Mouse (Mus musculus): ENCODE data around the gene B4galt3. TPM values are rescaled to one million over a fixed set of nuclear protein-coding genes. Genes with fewer than 3 reads are reported as not detected.
A peak's percentile ranks its signal among the peaks of the same experiment; 100 is the strongest.
"Not testable (repeated sequence)": the region's sequence is repeated elsewhere in the genome, so short reads cannot be mapped to it uniquely, and the experiment has no call there.

Gene B4galt3
- polyA plus RNA-seq, 1 experiment from 2014 or later = 74.9 TPM

DNA sequence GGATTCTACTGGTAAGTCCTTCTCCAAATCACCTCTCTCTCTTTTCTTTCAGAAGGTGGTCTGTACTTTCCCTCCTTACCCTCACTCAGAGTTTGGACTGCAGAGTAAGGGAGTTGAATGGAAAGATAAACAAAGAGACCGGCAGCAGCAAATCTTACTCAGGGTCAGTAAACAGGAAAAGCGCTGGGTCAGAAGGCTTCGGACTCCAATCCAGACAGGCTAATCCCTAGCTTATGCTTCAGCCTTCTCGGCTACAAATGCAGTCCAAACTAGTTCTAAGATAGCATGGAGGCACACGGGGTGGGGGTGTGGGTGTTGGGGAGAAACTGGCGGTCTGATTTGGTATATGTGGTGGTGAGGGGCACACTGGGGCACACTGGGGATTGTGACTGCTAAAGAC, 32.7 kb upstream of the B4galt3 start:
- peaks cover 85% of the 10 kb centered on the region for H3K36me3 ChIP-seq (ENCODE audit: control insufficient read depth, insufficient read depth, low read length)
- WGBS = 87% methylated on average over 6 of the region's 6 CpGs

DNA sequence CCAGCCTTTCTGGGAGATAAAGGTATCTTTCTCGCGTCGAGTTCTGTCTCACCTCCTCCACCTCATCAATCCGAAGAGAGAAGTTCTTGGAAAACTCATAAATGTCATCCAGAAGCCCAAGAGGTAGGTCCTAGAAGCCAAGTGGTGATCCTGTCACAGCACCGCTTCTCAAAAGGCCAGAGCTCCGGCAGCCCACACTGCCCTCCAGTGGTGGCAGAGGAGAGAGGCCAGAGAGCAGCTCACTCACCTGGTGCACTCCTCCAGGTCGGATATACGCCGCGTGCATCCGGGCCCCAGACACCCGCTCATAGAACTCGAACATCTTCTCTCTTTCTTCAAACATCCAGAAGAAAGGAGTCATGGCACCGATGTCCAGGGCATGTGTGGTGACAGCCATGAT, 31.7 kb upstream of the B4galt3 start:
- no peaks in the 10 kb centered on the region for H3K4me1 ChIP-seq (ENCODE audit: control insufficient read depth, insufficient read depth, low read length)
- peaks cover 95% of the 10 kb centered on the region for H3K36me3 ChIP-seq (ENCODE audit: control insufficient read depth, insufficient read depth, low read length)
- H3K9me3 ChIP-seq (replicated peaks; ENCODE audit: control insufficient read depth, low read length) = no peaks in the 10 kb centered on the region
- H3K27me3 ChIP-seq (replicated peaks; ENCODE audit: control insufficient read depth, insufficient read depth, low read length) = no peaks in the 10 kb centered on the region
- H3K4me3 ChIP-seq (ENCODE audit: low read depth, low read length) = no peak overlapping the region
- no peak overlapping the region for H3K27ac ChIP-seq (ENCODE audit: low read depth, low read length)
- H3K4me2 ChIP-seq (ENCODE audit: low read length) = no peak overlapping the region
- no peak overlapping the region for H3K9ac ChIP-seq (ENCODE audit: low read length)
- WGBS = 77% methylated on average over 14 of the region's 14 CpGs
- DNase-seq (ENCODE audit: low spot score) (peak; percentile 46), ATAC-seq (0 out of 2 replicates have a peak, but pooled peaks have one; percentile 52)

More for the DNA sequence above, 32.7 kb upstream of the B4galt3 start:
- Histone ChIP-seq H3K4me3 (ENCODE audit: low read depth, low read length) (no peak overlapping the region), H3K9me3 (replicated peaks; ENCODE audit: control insufficient read depth, low read length) (no peaks in the 10 kb centered on the region), H3K27ac (ENCODE audit: low read depth, low read length) (no peak overlapping the region), H3K4me1 (ENCODE audit: control insufficient read depth, insufficient read depth, low read length) (no peaks in the 10 kb centered on the region), H3K4me2 (ENCODE audit: low read length) (no peak overlapping the region), H3K9ac (ENCODE audit: low read length) (no peak overlapping the region), H3K27me3 (replicated peaks; ENCODE audit: control insufficient read depth, insufficient read depth, low read length) (no peaks in the 10 kb centered on the region)
- DNase-seq (ENCODE audit: low spot score) = no peak
- ATAC-seq = no peak

- Histone ChIP-seq H3K27ac (ENCODE audit: low read depth, low read length) (no peak overlapping the region), H3K4me3 (ENCODE audit: low read depth, low read length) (no peak overlapping the region), H3K9ac (ENCODE audit: low read length) (no peak overlapping the region), H3K4me1 (ENCODE audit: control insufficient read depth, insufficient read depth, low read length) (no peaks in the 10 kb centered on the region), H3K27me3 (replicated peaks; ENCODE audit: control insufficient read depth, insufficient read depth, low read length) (no peaks in the 10 kb centered on the region), H3K9me3 (replicated peaks; ENCODE audit: control insufficient read depth, low read length) (no peaks in the 10 kb centered on the region), H3K36me3 (ENCODE audit: control insufficient read depth, insufficient read depth, low read length) (peaks cover 86% of the 10 kb centered on the region), H3K4me2 (ENCODE audit: low read length) (no peak overlapping the region)
- no peak for ATAC-seq
- WGBS = 84% methylated on average over 15 of the region's 15 CpGs
- DNase-seq (ENCODE audit: low spot score) = no peak
Observed at GRCm38 (mm10) chr1:171239992-171240744, 30.0 kb upstream of the B4galt3 start.

DNA sequence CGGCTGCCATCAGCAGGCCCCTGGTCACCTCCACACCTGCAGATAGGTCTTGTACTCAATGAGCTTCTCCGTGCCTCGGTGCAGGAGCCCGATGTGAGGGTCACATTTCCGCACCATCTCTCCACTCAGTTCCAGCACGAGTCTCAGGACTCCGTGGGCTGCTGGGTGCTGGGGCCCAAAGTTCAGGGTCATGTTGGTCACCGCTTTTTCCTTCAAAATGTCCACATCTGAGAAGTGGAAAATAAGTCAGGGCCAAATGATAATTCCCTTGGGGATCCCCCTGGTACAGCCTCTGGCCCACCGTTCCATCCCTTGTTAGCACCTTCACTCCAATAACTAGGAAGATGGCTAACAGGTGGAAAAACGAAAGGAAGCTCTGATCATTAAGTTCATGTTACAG, 29.2 kb upstream of the B4galt3 start:
- H3K4me1 ChIP-seq (ENCODE audit: control insufficient read depth, insufficient read depth, low read length) = peaks cover under 1% of the 10 kb centered on the region; the same call in 1 of the 2 replicates
- no peak overlapping the region for H3K9ac ChIP-seq (ENCODE audit: low read length)
- no peak overlapping the region for H3K4me3 ChIP-seq (ENCODE audit: low read depth, low read length)
- 93% methylated on average over 10 of the region's 10 CpGs for WGBS
- no peaks in the 10 kb centered on the region for H3K9me3 ChIP-seq (replicated peaks; ENCODE audit: control insufficient read depth, low read length)
- no peak for ATAC-seq
- no peak overlapping the region for H3K27ac ChIP-seq (ENCODE audit: low read depth, low read length)
- no peak for DNase-seq (ENCODE audit: low spot score)
- peaks cover 80% of the 10 kb centered on the region for H3K36me3 ChIP-seq (ENCODE audit: control insufficient read depth, insufficient read depth, low read length)
- no peaks in the 10 kb centered on the region for H3K27me3 ChIP-seq (replicated peaks; ENCODE audit: control insufficient read depth, insufficient read depth, low read length)
- no peak overlapping the region for H3K4me2 ChIP-seq (ENCODE audit: low read length)

- not testable (repeated sequence) for DNase-seq (ENCODE audit: low spot score); ATAC-seq
- H3K36me3 ChIP-seq (ENCODE audit: control insufficient read depth, insufficient read depth, low read length) = peaks cover 71% of the 10 kb centered on the region
Observed at GRCm38 (mm10) chr1:171241952-171242351, 28.2 kb upstream of the B4galt3 start.

DNA sequence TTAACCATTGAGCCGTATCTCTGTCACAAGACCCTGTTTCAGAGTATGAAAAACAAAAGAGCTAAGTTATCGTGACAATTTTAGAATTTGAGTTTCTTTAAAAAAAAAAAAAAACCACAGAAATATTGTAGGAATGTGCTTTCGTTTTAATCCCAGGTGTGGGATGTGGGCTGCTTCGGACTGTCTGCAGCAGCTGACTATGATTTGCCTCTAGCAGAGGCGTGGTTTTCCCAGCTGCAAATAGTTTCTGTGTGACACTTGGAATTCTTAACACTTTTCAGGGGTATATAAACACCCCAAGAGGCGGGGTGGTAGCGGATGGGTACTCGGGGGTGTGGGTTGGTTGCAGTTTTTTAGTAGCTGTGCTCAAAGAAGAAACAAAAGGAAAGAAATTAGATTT, 24.8 kb upstream of the B4galt3 start:
- peaks cover 16% of the 10 kb centered on the region for H3K4me1 ChIP-seq (ENCODE audit: control insufficient read depth, insufficient read depth, low read length)
- H3K9me3 ChIP-seq (replicated peaks; ENCODE audit: control insufficient read depth, low read length) = no peaks in the 10 kb centered on the region
- peaks cover 38% of the 10 kb centered on the region for H3K36me3 ChIP-seq (ENCODE audit: control insufficient read depth, insufficient read depth, low read length)
- no peak for DNase-seq (ENCODE audit: low spot score)
- 93% methylated on average over 8 of the region's 8 CpGs for WGBS
- H3K9ac ChIP-seq (ENCODE audit: low read length) = no peak overlapping the region
- no peak for ATAC-seq
- H3K27me3 ChIP-seq (replicated peaks; ENCODE audit: control insufficient read depth, insufficient read depth, low read length) = no peaks in the 10 kb centered on the region
- H3K27ac ChIP-seq (ENCODE audit: low read depth, low read length) = no peak overlapping the region
- no peak overlapping the region for H3K4me2 ChIP-seq (ENCODE audit: low read length)
- H3K4me3 ChIP-seq (ENCODE audit: low read depth, low read length) = no peak overlapping the region

More at GRCm38 (mm10) chr1:171241952-171242351, 28.2 kb upstream of the B4galt3 start:
- not testable (repeated sequence) for H3K4me1 ChIP-seq (ENCODE audit: control insufficient read depth, insufficient read depth, low read length); H3K27me3 ChIP-seq (replicated peaks; ENCODE audit: control insufficient read depth, insufficient read depth, low read length); H3K9ac ChIP-seq (ENCODE audit: low read length); H3K4me3 ChIP-seq (ENCODE audit: low read depth, low read length); H3K4me2 ChIP-seq (ENCODE audit: low read length); H3K9me3 ChIP-seq (replicated peaks; ENCODE audit: control insufficient read depth, low read length); H3K27ac ChIP-seq (ENCODE audit: low read depth, low read length)
- 83% methylated on average over 12 of the region's 12 CpGs for WGBS

DNA sequence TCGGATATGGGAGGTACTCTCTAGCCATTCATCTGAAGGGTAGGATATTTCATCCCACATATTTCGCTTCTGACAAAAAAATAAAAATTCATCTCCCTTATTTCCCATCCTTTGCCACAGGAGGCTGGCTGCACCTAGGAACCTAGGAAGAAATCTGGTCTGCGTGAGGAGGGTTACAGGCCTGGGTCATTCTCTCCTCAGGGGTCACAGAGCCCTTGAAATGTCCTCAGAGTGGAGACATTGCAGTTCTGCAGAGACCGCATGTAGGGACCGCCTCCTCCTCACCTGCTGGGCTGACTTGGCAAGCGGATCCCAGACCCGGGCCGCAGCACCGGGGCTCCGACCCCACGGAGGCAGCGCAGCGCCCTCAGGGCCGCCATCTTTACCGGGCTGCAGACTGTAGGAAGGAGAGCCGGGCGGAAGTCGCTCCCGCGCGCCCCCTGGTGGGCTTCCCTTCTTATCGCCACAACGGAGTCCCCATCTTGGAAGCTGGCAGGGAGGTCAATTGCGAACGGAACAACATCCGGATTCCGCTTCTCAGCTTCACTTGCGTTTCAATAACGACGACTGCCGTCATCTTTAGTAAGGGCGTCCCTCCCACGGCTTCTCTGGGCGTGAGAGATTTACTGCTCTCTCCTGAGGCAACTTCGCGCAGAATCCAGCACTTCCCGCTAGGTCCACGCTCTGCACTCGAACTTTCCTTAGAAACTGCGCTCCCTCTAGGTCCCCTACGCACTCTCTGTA, 23.2 kb upstream of the B4galt3 start:
- H3K4me3 ChIP-seq (ENCODE audit: low read depth, low read length) = peak overlapping the region; percentile 73
- peaks cover 23% of the 10 kb centered on the region for H3K36me3 ChIP-seq (ENCODE audit: control insufficient read depth, insufficient read depth, low read length)
- ATAC-seq (peak; percentile 93), DNase-seq (ENCODE audit: low spot score) (peak; percentile 100)
- H3K9me3 ChIP-seq (replicated peaks; ENCODE audit: control insufficient read depth, low read length) = no peaks in the 10 kb centered on the region
- peak overlapping the region; percentile 78 for H3K27ac ChIP-seq (ENCODE audit: low read depth, low read length)
- peak overlapping the region; percentile 91 for H3K9ac ChIP-seq (ENCODE audit: low read length)
- H3K4me2 ChIP-seq (ENCODE audit: low read length) = peak overlapping the region; percentile 88
- H3K27me3 ChIP-seq (replicated peaks; ENCODE audit: control insufficient read depth, insufficient read depth, low read length) = no peaks in the 10 kb centered on the region
- H3K4me1 ChIP-seq (ENCODE audit: control insufficient read depth, insufficient read depth, low read length) = peaks cover 29% of the 10 kb centered on the region
- WGBS = under 1% methylated on average over 41 of the region's 41 CpGs

DNA sequence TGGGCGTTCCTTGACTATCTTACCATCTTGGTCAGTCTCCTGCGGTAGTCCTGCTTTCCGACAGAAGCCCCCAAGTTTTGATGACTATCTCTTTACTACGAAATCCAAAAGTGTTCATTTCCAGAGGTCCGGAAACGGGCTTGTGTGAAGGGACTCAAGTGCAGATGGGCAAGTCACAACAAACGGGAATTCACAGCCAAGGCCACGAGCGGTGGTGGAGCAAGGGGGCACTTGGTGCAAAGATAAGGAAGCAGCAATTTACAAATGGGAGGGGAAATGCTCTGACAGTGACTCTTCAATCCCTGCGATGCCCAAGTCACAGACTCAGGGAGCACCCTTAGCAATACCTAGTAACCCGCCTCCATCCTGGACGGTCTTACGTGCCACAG, 22.7 kb upstream of the B4galt3 start:
- H3K4me1 ChIP-seq (ENCODE audit: control insufficient read depth, insufficient read depth, low read length) = peaks cover 33% of the 10 kb centered on the region
- H3K27ac ChIP-seq (ENCODE audit: low read depth, low read length) = peak overlapping the region; percentile 78
- peak overlapping the region; percentile 56 for H3K9ac ChIP-seq (ENCODE audit: low read length)
- no peaks in the 10 kb centered on the region for H3K9me3 ChIP-seq (replicated peaks; ENCODE audit: control insufficient read depth, low read length)
- 16% methylated on average over 13 of the region's 13 CpGs for WGBS
- DNase-seq (ENCODE audit: low spot score) = no peak
- peaks cover 18% of the 10 kb centered on the region for H3K36me3 ChIP-seq (ENCODE audit: control insufficient read depth, insufficient read depth, low read length)
- no peaks in the 10 kb centered on the region for H3K27me3 ChIP-seq (replicated peaks; ENCODE audit: control insufficient read depth, insufficient read depth, low read length)
- peak overlapping the region; percentile 73 for H3K4me3 ChIP-seq (ENCODE audit: low read depth, low read length)
- ATAC-seq = no peak; the same call in 1 of the 2 replicates
- H3K4me2 ChIP-seq (ENCODE audit: low read length) = peak overlapping the region; percentile 71

DNA sequence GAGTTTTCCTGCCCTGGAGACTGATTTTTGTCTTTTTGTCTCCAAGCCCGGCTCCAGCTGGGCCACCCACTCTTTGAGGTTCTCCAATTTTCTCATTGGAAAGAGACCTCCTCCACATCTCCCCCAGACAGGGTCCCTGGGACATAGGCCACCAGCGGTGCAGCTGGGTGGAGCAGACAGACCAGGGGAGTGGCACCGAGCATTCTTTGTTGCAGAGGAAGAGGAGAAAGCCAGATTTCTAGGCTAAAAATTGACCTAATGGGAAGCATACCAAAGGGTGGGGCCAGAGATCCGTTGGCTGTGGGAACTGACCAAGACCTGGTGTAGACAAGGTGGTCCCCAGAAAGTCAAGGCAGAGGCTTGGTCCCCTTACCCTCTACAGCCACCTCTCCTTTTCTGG, 22.2 kb upstream of the B4galt3 start:
- Histone ChIP-seq H3K4me3 (ENCODE audit: low read depth, low read length) (no peak overlapping the region), H3K27ac (ENCODE audit: low read depth, low read length) (peak overlapping the region; percentile 78), H3K4me2 (ENCODE audit: low read length) (peak overlapping the region; percentile 71), H3K27me3 (replicated peaks; ENCODE audit: control insufficient read depth, insufficient read depth, low read length) (no peaks in the 10 kb centered on the region), H3K4me1 (ENCODE audit: control insufficient read depth, insufficient read depth, low read length) (peaks cover 37% of the 10 kb centered on the region), H3K9me3 (replicated peaks; ENCODE audit: control insufficient read depth, low read length) (no peaks in the 10 kb centered on the region), H3K9ac (ENCODE audit: low read length) (peak overlapping the region; percentile 56), H3K36me3 (ENCODE audit: control insufficient read depth, insufficient read depth, low read length) (peaks cover 14% of the 10 kb centered on the region; the same call in 1 of the 2 replicates)
- no peak for DNase-seq (ENCODE audit: low spot score)
- ATAC-seq = no peak
- 23% methylated on average over 4 of the region's 4 CpGs for WGBS

Data from forebrain, embryonic 14.5 days (tissue).